Mouse (Mus musculus) limb, embryonic 15.5 days (tissue): ENCODE data around the gene Nhlh2. TPM values are rescaled to one million over a fixed set of nuclear protein-coding genes. Genes with fewer than 3 reads are reported as not detected.
A peak's percentile ranks its signal among the peaks of the same experiment; 100 is the strongest.

Experiments
- ATAC-seq: fragments of 200-750 bp; cut with Nextera tagmentation; 2 replicates; pipeline ENCODE4 v1.8.0; 2017; ENCODE audit warnings: low read depth, moderate TSS enrichment; ENCODE audit not compliant: insufficient number of reproducible peaks, low FRiP score, low TSS enrichment
- H3K27ac ChIP-seq: fragments of 300-500 bp; sonication (generic); 2 replicates; pipeline ENCODE4 v1.5.1; 2015; ENCODE audit warnings: moderate library complexity, mild to moderate bottlenecking, inconsistent platforms
- H3K27me3 ChIP-seq: fragments of 300-500 bp; sonication (generic); 2 replicates; pipeline ENCODE4 v1.6.1; 2015; ENCODE audit warnings: inconsistent platforms
- H3K36me3 ChIP-seq: fragments of 300-500 bp; sonication (generic); 2 replicates; pipeline ENCODE4 v1.6.1; 2015; ENCODE audit warnings: inconsistent platforms
- H3K4me1 ChIP-seq: fragments of 300-500 bp; sonication (generic); 2 replicates; pipeline ENCODE4 v1.6.1; 2015; ENCODE audit warnings: inconsistent platforms
- H3K4me2 ChIP-seq: fragments of 300-500 bp; sonication (generic); 2 replicates; pipeline ENCODE4 v1.6.1; 2015; ENCODE audit warnings: mild to moderate bottlenecking, inconsistent platforms
- H3K4me3 ChIP-seq: fragments of 300-500 bp; sonication (generic); 2 replicates; pipeline ENCODE4 v1.5.1; 2015; ENCODE audit warnings: mild to moderate bottlenecking, inconsistent platforms
- H3K9ac ChIP-seq: fragments of 300-500 bp; sonication (generic); 2 replicates; pipeline ENCODE4 v1.6.1; 2015; ENCODE audit warnings: inconsistent platforms
- H3K9me3 ChIP-seq: fragments of 300-500 bp; sonication (generic); 2 replicates; pipeline ENCODE4 v1.6.1; 2016; ENCODE audit warnings: inconsistent platforms
- WGBS: fragments of 180-500 bp; shearing (Covaris S2); methylation state at CpG from one replicate; pipeline ENCODE4 v1.1.7; 2015; 5-methylcytosine and 5-hydroxymethylcytosine counted together
- polyA plus RNA-seq: library from polyadenylated mRNA; unstranded; fragments of >200 nt; fragmentation: Nextera tagmentation; extraction: Ambion mirVana; gene quantifications from 2 replicates; pipeline ENCODE4 v1.2.1, GENCODE M21; 2015

Gene Nhlh2
- polyA plus RNA-seq, 1 experiment from 2014 or later: 0.05 TPM

- no peak for ATAC-seq
- peaks cover 7% of the 10 kb centered on the region; the same call in 1 of the 2 replicates for H3K27me3 ChIP-seq
- WGBS: 56% methylated on average over 6 of the region's 6 CpGs
Measured at GRCm38 (mm10) chr3:102027880-102028279, 18.0 kb downstream of the Nhlh2 start.

DNA sequence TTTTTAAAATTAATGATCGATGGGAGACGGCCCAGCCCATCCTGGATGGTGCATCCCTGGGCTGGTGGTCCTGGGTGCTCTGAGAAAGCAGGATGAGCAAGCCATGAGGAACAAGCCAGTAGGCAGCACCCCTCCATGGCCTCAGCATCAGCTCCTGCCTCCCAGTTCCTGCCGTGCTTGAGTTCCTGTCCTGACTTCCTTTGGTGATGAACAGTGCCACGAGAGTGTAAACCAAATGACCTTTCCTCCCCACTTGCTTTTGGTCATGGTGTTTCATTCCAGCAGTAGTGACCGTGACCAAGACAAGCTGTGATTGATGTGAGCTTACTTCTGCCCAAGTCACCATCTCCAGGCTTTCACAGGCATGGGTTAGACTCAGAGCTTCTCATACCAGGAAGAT, 27.9 kb downstream of the Nhlh2 start:
- H3K36me3 ChIP-seq: no peaks in the 10 kb centered on the region
- 91% methylated on average over 5 of the region's 5 CpGs for WGBS
- H3K27me3 ChIP-seq: no peaks in the 10 kb centered on the region
- no peaks in the 10 kb centered on the region for H3K9me3 ChIP-seq
- H3K27ac ChIP-seq: peak overlapping the region; percentile 33; the same call in 1 of the 2 replicates
- no peak overlapping the region for H3K9ac ChIP-seq
- H3K4me2 ChIP-seq: no peak overlapping the region
- no peak overlapping the region for H3K4me3 ChIP-seq
- H3K4me1 ChIP-seq: no peaks in the 10 kb centered on the region
- no peak for ATAC-seq

More at GRCm38 (mm10) chr3:102027880-102028279, 18.0 kb downstream of the Nhlh2 start:
- no peak overlapping the region for H3K4me2 ChIP-seq
- no peaks in the 10 kb centered on the region for H3K36me3 ChIP-seq
- H3K9me3 ChIP-seq: no peaks in the 10 kb centered on the region
- no peak overlapping the region for H3K4me3 ChIP-seq
- H3K9ac ChIP-seq: no peak overlapping the region
- H3K27ac ChIP-seq: no peak overlapping the region
- peaks cover 7% of the 10 kb centered on the region for H3K4me1 ChIP-seq

DNA sequence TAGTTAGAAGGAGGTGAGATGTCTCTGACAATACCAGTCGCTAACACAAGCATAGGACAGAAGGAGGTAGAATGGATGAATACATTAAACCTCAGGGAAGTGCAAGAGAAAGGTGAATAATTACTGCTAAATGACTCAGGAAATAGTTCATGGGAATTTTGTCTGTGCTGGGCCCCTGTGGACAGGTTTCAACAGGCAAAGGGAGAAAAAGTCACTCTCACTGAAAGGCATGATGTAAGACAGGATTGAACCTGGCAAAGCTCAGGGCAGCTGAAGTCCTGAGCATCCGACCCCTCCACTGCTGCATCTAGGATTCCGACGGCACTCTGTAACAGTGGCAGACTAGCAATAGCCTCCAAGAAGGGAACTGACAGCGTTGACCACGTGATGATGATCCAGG, 28.7 kb downstream of the Nhlh2 start:
- Histone ChIP-seq H3K4me3 (no peak overlapping the region), H3K27me3 (no peaks in the 10 kb centered on the region; the same call in 1 of the 2 replicates), H3K4me1 (no peaks in the 10 kb centered on the region), H3K36me3 (no peaks in the 10 kb centered on the region), H3K4me2 (no peak overlapping the region), H3K27ac (peak overlapping the region; percentile 33), H3K9ac (no peak overlapping the region), H3K9me3 (no peaks in the 10 kb centered on the region)
- ATAC-seq: no peak
- WGBS: 57% methylated on average over 6 of the region's 6 CpGs

DNA sequence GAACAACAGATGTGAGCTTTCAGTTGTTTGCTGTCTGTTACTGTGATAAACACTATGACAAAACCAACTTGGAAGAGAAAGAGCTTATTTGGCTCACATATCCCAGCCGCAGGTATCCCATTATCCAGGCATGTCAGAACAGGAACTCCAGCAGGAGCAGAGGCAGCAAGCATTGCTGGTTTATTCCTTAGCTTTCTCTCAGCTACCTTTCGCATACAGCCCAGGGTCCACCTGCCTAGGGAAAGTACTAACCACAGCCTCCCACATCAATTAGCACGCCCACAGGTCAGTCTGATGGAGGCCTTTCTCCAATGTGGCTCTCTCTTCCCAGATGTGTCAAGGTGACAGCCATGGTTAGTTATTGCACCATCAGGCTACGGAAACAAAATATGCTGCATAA, 31.8 kb downstream of the Nhlh2 start:
- 82% methylated on average over 4 of the region's 4 CpGs for WGBS
- no peaks in the 10 kb centered on the region; the same call in 1 of the 2 replicates for H3K27me3 ChIP-seq
- no peak overlapping the region for H3K4me3 ChIP-seq
- no peaks in the 10 kb centered on the region for H3K4me1 ChIP-seq
- no peak overlapping the region for H3K27ac ChIP-seq
- H3K4me2 ChIP-seq: no peak overlapping the region
- H3K36me3 ChIP-seq: no peaks in the 10 kb centered on the region
- no peak overlapping the region for H3K9ac ChIP-seq
- no peaks in the 10 kb centered on the region for H3K9me3 ChIP-seq
- no peak for ATAC-seq

DNA sequence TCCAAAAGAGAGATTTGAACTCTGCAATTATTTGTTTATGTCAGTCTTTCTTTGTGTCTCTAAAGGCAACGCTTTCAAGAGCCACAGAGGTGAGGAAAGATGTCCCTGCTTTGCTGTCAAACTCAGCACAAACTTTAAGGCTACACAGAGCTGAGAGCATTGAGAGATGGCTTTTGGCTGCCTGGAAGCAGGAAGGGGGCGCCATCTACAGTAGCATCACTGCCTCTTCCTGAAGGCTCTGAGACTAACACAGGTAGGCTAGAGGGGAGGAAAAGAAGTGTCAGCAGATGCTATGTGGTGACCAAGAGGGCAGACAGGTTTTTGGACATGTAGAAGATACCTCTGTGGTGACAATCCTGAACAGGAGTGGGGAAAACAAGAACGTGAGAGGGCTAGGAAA, 35.2 kb downstream of the Nhlh2 start:
- 29% methylated on average over 3 of the region's 3 CpGs for WGBS
- Histone ChIP-seq H3K27me3 (no peaks in the 10 kb centered on the region; the same call in 1 of the 2 replicates), H3K36me3 (no peaks in the 10 kb centered on the region), H3K27ac (no peak overlapping the region), H3K4me1 (no peaks in the 10 kb centered on the region), H3K4me3 (no peak overlapping the region), H3K4me2 (no peak overlapping the region), H3K9me3 (no peaks in the 10 kb centered on the region), H3K9ac (no peak overlapping the region)
- ATAC-seq: no peak

DNA sequence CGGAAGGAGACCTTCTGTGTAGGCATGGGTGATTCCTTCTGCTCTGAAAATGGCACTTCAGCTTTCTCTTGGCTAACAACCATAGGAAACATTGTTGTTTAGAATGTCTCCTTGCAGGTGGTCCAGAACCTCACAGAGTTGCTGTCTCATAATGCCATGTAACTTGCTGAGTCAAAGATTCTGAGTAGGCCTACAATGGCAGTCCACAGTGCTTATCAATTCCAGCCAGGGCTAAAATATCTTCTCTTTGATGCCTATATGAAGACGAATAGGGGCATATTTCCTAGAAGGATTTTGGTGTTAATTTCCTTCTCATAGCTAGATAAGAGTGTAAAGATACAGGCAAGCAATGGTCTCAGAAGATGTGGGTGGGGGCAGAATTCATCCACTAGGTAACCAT, 37.7 kb downstream of the Nhlh2 start:
- Histone ChIP-seq H3K36me3 (no peaks in the 10 kb centered on the region), H3K4me3 (no peak overlapping the region), H3K9me3 (no peaks in the 10 kb centered on the region), H3K27me3 (no peaks in the 10 kb centered on the region; the same call in 1 of the 2 replicates), H3K4me2 (no peak overlapping the region), H3K27ac (no peak overlapping the region), H3K9ac (no peak overlapping the region), H3K4me1 (no peaks in the 10 kb centered on the region)
- 91% methylated on average over 2 of the region's 2 CpGs for WGBS
- ATAC-seq: no peak

- Histone ChIP-seq H3K36me3 (no peaks in the 10 kb centered on the region), H3K4me3 (no peak overlapping the region), H3K9me3 (no peaks in the 10 kb centered on the region), H3K4me2 (no peak overlapping the region), H3K27ac (no peak overlapping the region), H3K4me1 (no peaks in the 10 kb centered on the region), H3K9ac (no peak overlapping the region), H3K27me3 (no peaks in the 10 kb centered on the region)
- WGBS: 77% methylated on average over 14 of the region's 14 CpGs
- ATAC-seq: no peak
Measured at GRCm38 (mm10) chr3:102049207-102050104, 39.6 kb downstream of the Nhlh2 start.

DNA sequence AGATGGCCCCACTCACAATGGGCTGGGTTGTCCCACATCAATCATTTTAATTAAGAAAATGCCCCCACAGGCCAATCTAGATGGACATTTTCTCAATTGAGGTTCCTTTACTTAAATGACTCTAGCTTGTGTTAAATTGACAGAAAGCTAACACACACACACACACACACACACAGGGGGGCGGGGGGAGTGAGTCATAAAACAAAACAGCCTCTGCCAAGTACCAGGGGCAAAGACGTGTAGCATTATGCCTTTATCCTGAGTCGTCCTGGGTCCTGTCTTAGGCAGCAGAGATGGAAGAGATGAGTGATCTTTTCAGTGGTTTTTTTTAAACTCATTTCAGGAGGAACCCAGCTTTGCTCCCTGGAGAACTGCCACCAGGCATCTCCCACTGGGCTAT, 42.2 kb downstream of the Nhlh2 start:
- Histone ChIP-seq H3K4me2 (no peak overlapping the region), H3K36me3 (no peaks in the 10 kb centered on the region), H3K9ac (no peak overlapping the region), H3K9me3 (no peaks in the 10 kb centered on the region), H3K27me3 (no peaks in the 10 kb centered on the region), H3K4me1 (no peaks in the 10 kb centered on the region), H3K4me3 (no peak overlapping the region), H3K27ac (no peak overlapping the region)
- no peak for ATAC-seq
- 38% methylated on average over 3 of the region's 3 CpGs for WGBS

- no peak overlapping the region for H3K9ac ChIP-seq
- ATAC-seq: no peak
- 59% methylated on average over 8 of the region's 8 CpGs for WGBS
- no peak overlapping the region for H3K27ac ChIP-seq
- no peaks in the 10 kb centered on the region for H3K9me3 ChIP-seq
- H3K27me3 ChIP-seq: no peaks in the 10 kb centered on the region
- no peaks in the 10 kb centered on the region for H3K36me3 ChIP-seq
- no peak overlapping the region for H3K4me2 ChIP-seq
- no peaks in the 10 kb centered on the region for H3K4me1 ChIP-seq
- no peak overlapping the region for H3K4me3 ChIP-seq
Measured at GRCm38 (mm10) chr3:102053293-102053692, 43.4 kb downstream of the Nhlh2 start.

DNA sequence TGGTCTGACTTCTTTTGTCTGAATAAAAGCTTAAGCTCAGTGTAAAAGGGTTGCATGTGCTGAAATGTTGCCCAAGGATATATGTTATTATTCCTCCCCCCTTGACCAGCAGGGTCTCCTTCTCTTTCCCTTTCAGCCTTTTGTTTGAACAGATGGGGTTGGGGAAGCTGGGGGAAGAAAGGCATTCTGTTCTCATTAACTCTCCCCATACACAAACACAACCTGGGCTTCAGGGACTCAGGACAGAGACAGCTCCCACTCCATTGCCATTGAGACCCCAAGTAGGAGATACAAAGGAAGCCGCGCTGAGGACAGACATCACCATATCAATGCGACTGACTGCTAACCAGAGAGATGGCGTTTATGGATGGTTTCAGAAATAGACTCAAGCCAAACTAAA, 46.0 kb downstream of the Nhlh2 start:
- 74% methylated on average over 4 of the region's 4 CpGs for WGBS
- Histone ChIP-seq H3K4me2 (no peak overlapping the region), H3K9ac (no peak overlapping the region), H3K27me3 (no peaks in the 10 kb centered on the region), H3K4me1 (no peaks in the 10 kb centered on the region), H3K27ac (no peak overlapping the region), H3K9me3 (no peaks in the 10 kb centered on the region), H3K4me3 (no peak overlapping the region), H3K36me3 (no peaks in the 10 kb centered on the region)
- no peak for ATAC-seq

DNA sequence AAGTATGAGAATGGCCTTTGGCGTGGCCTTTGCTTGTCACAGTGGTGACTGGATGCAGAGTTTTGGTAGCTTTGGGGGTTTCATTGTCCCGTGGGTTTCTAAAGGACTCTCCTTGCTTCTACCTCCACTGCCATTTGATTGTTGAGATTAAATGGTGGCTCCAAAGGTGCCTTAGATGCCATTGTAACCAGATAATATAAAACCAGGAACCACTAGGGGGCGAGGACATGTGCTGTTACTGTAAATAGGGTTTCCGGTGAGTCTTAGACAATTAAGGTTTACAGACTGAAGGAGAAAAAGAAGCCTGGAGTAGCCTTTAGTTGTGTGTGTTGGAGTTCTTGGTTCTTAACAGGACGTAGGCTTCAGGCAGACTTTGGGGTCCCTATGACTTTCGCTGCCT, 50.2 kb downstream of the Nhlh2 start:
- no peaks in the 10 kb centered on the region for H3K36me3 ChIP-seq
- no peak overlapping the region for H3K27ac ChIP-seq
- no peaks in the 10 kb centered on the region for H3K27me3 ChIP-seq
- no peak overlapping the region for H3K4me2 ChIP-seq
- no peaks in the 10 kb centered on the region for H3K9me3 ChIP-seq
- no peak overlapping the region for H3K4me3 ChIP-seq
- ATAC-seq: no peak
- 80% methylated on average over 6 of the region's 6 CpGs for WGBS
- peaks cover 7% of the 10 kb centered on the region for H3K4me1 ChIP-seq
- H3K9ac ChIP-seq: no peak overlapping the region

DNA sequence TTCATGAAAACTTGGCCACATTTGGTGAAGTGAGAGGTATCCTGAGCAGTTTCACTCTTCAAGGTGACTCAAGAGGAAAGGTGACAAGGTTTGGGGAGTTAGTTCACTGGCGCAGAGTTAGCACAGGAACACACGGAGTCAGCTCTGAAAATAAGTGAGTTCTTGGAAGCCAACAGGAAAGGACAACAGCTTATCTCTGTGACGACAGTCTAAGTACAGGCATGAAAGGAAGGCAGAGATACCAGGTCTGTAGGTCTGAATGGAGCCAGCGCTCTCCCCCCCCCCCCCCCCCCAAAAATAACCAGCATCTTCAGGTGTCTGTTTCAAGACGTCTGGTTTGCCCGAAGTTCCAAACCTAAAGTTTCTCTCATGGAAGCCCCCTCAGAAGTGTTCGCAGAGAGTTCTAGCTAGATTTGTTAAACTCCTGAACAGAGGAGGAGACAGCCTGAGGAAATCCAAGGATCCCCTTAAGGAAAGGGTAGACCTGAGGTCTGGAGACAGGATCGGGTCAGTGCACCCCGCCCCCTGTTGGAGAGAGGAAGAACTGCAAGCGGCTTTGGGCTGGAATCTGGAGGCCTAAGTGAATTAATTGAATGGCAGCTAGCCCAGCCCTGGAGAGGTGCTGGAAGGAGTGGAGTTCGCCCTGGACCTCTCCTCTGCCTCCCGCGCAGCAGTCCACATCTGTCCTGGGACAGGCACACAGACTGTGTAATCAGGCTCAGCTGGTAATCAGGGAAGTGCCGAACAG, 52.2 kb downstream of the Nhlh2 start:
- H3K4me1 ChIP-seq: peaks cover 7% of the 10 kb centered on the region
- 0 out of 2 replicates have a peak, but pooled peaks have one; percentile 19 for ATAC-seq
- H3K36me3 ChIP-seq: no peaks in the 10 kb centered on the region
- H3K9ac ChIP-seq: no peak overlapping the region
- no peaks in the 10 kb centered on the region for H3K9me3 ChIP-seq
- H3K27me3 ChIP-seq: no peaks in the 10 kb centered on the region
- H3K27ac ChIP-seq: no peak overlapping the region
- H3K4me3 ChIP-seq: no peak overlapping the region
- 39% methylated on average over 14 of the region's 14 CpGs for WGBS
- no peak overlapping the region for H3K4me2 ChIP-seq
